Comparison of ENCODE assay signal across 8 mouse cellular contexts in the genomic region with DNA sequence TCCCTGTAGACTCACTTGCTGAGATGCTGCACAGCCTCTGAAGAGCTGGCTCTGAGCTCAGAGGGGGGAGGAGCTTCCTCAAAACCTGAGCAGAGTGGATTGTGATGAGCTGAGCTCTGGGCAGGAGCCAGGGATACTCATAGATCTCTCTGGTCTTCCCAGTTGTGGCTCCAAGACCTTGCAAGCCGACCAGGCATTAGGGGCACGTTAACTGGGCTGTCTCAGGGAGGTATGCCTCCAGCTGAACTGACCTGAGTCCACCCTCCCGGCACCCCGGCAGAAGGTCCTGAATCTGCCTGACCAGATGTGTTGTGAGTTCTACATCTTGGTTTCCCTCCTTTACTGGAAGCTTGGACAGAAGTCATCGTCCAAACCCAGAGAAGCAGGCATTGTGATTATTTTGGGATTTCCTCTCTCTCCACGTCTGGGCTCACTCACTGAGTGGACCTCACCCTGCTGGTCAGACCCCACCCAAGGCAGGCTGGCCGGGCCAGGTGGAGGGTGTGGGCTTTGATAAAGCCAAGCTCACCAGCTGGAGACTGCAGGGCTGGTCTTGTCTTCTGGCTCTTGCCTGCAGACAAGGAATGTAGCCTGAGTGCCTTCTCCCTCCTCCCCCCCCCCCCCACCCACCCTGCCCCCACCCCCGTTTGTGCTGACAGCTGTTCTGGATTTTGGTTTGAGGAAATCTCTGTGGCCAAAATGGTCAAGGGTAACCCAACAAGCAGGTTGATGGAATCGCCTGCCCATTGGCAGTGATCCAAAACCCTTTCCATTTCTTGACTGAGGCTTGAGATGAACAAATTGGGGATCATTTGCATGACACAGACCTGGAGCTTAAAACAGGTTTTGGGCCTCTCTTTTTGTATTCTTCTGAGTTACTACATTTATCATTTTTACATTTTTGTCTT. TPM values are rescaled to one million over a fixed set of nuclear protein-coding genes. Genes with fewer than 3 reads are reported as not detected.
DNase-seq lines count a peak whose midpoint lies in the region; ATAC-seq and TF ChIP-seq lines count a peak whose summit lies in the region.

No protein-coding gene starts in this region.

- no peak for TF ChIP-seq EP300 in lung, postnatal 0 days (IDR thresholded peaks at IDR 0.05)

- H3K4me2 ChIP-seq in forebrain, embryonic 16.5 days (ENCODE audit: low read length), result no peak overlapping the region
- no peak overlapping the region for H3K4me2 ChIP-seq in heart, embryonic 12.5 days
- no peak overlapping the region for H3K4me2 ChIP-seq in lung, postnatal 0 days (replicated peaks; ENCODE audit: low read depth, low read length)

- DNase-seq in forebrain, embryonic 10.5 days (ENCODE audit: extremely low spot score, low spot score), result no peak
- peak; percentile 61 for DNase-seq in urinary bladder, postnatal 14 days (ENCODE audit: low spot score)
- no peak for DNase-seq in urinary bladder, postnatal 10 days (ENCODE audit: low spot score)
- peak; percentile 36 for DNase-seq in lung, postnatal 0 days (ENCODE audit: low spot score)
- DNase-seq in layer of hippocampus, postnatal 10 days (ENCODE audit: low spot score in 2 of 2), result no peak
- DNase-seq in urinary bladder, postnatal 25 days (ENCODE audit: low spot score), result no peak

- H3K9me3 ChIP-seq in forebrain, embryonic 10.5 days, result no peaks in the 10 kb centered on the region
- no peaks in the 10 kb centered on the region for H3K9me3 ChIP-seq in forebrain, embryonic 16.5 days (ENCODE audit: control insufficient read depth, low read length)
- H3K9me3 ChIP-seq in heart, embryonic 12.5 days (replicated peaks), result no peaks in the 10 kb centered on the region
- no peaks in the 10 kb centered on the region for H3K9me3 ChIP-seq in lung, postnatal 0 days (ENCODE audit: low read length)

- 0 out of 2 replicates have a peak overlapping the region, but pooled peaks have one; percentile 30 for H3K27ac ChIP-seq in forebrain, embryonic 10.5 days
- H3K27ac ChIP-seq in forebrain, embryonic 16.5 days (ENCODE audit: low read length), result no peak overlapping the region
- no peak overlapping the region; the same call in 1 of the 2 replicates for H3K27ac ChIP-seq in heart, embryonic 12.5 days (ENCODE audit: poor library complexity, severe bottlenecking)
- H3K27ac ChIP-seq in lung, postnatal 0 days (ENCODE audit: low read length), result peak overlapping the region; percentile 26

- H3K9ac ChIP-seq in forebrain, embryonic 16.5 days (replicated peaks; ENCODE audit: low read depth, low read length), result no peak overlapping the region
- H3K9ac ChIP-seq in heart, embryonic 12.5 days, result no peak overlapping the region
- no peak overlapping the region for H3K9ac ChIP-seq in lung, postnatal 0 days (replicated peaks; ENCODE audit: low read depth)

- H3K27me3 ChIP-seq in forebrain, embryonic 10.5 days (ENCODE audit: poor library complexity, severe bottlenecking), result peaks cover 25% of the 10 kb centered on the region
- no peaks in the 10 kb centered on the region for H3K27me3 ChIP-seq in forebrain, embryonic 16.5 days (replicated peaks; ENCODE audit: control insufficient read depth, insufficient read depth, low read length)
- peaks cover 32% of the 10 kb centered on the region for H3K27me3 ChIP-seq in heart, embryonic 12.5 days (replicated peaks)
- H3K27me3 ChIP-seq in lung, postnatal 0 days (replicated peaks; ENCODE audit: insufficient read depth, low read length), result no peaks in the 10 kb centered on the region

- ATAC-seq in forebrain, embryonic 16.5 days, result no peak
- peak; percentile 55; the same call in 1 of the 2 replicates for ATAC-seq in heart, embryonic 12.5 days (ENCODE audit: insufficient number of reproducible peaks, low FRiP score)
- ATAC-seq in lung, postnatal 0 days, result peak; percentile 65

- TF ChIP-seq CTCF in lung, postnatal 0 days (IDR thresholded peaks at IDR 0.05), result no peak

- WGBS in forebrain, embryonic 10.5 days, result 78% methylated on average over 9 of the region's 9 CpGs
- 63% methylated on average over 9 of the region's 9 CpGs for WGBS in forebrain, embryonic 16.5 days
- WGBS in heart, embryonic 12.5 days, result 44% methylated on average over 9 of the region's 9 CpGs
- 23% methylated on average over 9 of the region's 9 CpGs for WGBS in lung, postnatal 0 days

- 0 out of 2 replicates have a peak, but pooled peaks cover 4% of the 10 kb centered on the region for H3K36me3 ChIP-seq in forebrain, embryonic 10.5 days (replicated peaks)
- H3K36me3 ChIP-seq in forebrain, embryonic 16.5 days (ENCODE audit: control insufficient read depth, insufficient read depth), result no peaks in the 10 kb centered on the region
- no peaks in the 10 kb centered on the region for H3K36me3 ChIP-seq in heart, embryonic 12.5 days
- no peaks in the 10 kb centered on the region for H3K36me3 ChIP-seq in lung, postnatal 0 days (ENCODE audit: insufficient read depth, low read length)

- H3K4me1 ChIP-seq in forebrain, embryonic 10.5 days, result peaks cover 44% of the 10 kb centered on the region
- peaks cover 43% of the 10 kb centered on the region for H3K4me1 ChIP-seq in forebrain, embryonic 16.5 days (replicated peaks; ENCODE audit: control insufficient read depth, insufficient read depth, low read length)
- peaks cover 53% of the 10 kb centered on the region for H3K4me1 ChIP-seq in heart, embryonic 12.5 days (replicated peaks)
- H3K4me1 ChIP-seq in lung, postnatal 0 days (ENCODE audit: insufficient read depth, low read depth, low read length), result peaks cover 24% of the 10 kb centered on the region; the same call in 1 of the 2 replicates

- no peak overlapping the region for H3K4me3 ChIP-seq in forebrain, embryonic 10.5 days
- H3K4me3 ChIP-seq in forebrain, embryonic 16.5 days (replicated peaks; ENCODE audit: low read length), result no peak overlapping the region
- H3K4me3 ChIP-seq in heart, embryonic 12.5 days, result no peak overlapping the region
- no peak overlapping the region for H3K4me3 ChIP-seq in lung, postnatal 0 days (ENCODE audit: low read depth, low read length)

RNA-seq across cellular contexts. Expression of gene Bcr, which starts 44.1 kb away (rescaled TPM):
- polyA plus RNA-seq in forebrain, embryonic 10.5 days (2016; fragmentation: Nextera tagmentation; extraction: Ambion mirVana), result 6.2 and 7.3 TPM in 2 replicates
- 14.8 and 17.6 TPM in 2 replicates for polyA plus RNA-seq in forebrain, embryonic 16.5 days (2015; fragmentation: Nextera tagmentation; extraction: Ambion mirVana)
- 21.9 and 23.7 TPM in 2 replicates for polyA plus RNA-seq in heart, embryonic 12.5 days (2016; fragmentation: Nextera tagmentation; extraction: Ambion mirVana)
- 16.5 and 20.2 TPM in 2 replicates for polyA plus RNA-seq in lung, postnatal 0 days (2015; fragmentation: Nextera tagmentation; extraction: Ambion mirVana)
- total RNA-seq in layer of hippocampus, postnatal 10 days (2021), result 10 to 100 TPM; 71.2 to 76.3 TPM

Comparison
In these comparisons a context has a peak if more than half of its experiments do, and no peak if none do; other contexts are left out.
1. DNase-seq: peak in urinary bladder, postnatal 14 days (single experiment) and lung, postnatal 0 days (single experiment); none in forebrain, embryonic 10.5 days (single experiment), urinary bladder, postnatal 10 days (single experiment), layer of hippocampus, postnatal 10 days (0 of 2) and urinary bladder, postnatal 25 days (single experiment).
2. H3K27ac ChIP-seq: peak in forebrain, embryonic 10.5 days (single experiment) and lung, postnatal 0 days (single experiment); none in forebrain, embryonic 16.5 days (single experiment) and heart, embryonic 12.5 days (single experiment).